Mouse (Mus musculus) stomach, embryonic 15.5 days (tissue): ENCODE data around the gene Cacna1i. TPM values are rescaled to one million over a fixed set of nuclear protein-coding genes. Genes with fewer than 3 reads are reported as not detected.

Source experiments
- ATAC-seq: fragments of 200-750 bp; cut with Nextera tagmentation; 2 replicates; pipeline ENCODE4 v1.8.0; 2017; ENCODE audit warnings: low read depth, moderate number of reproducible peaks, moderate TSS enrichment; ENCODE audit not compliant: insufficient read depth, low FRiP score
- H3K27ac ChIP-seq: fragments of 300-500 bp; sonication (generic); 2 replicates; pipeline ENCODE4 v1.5.1; 2015; ENCODE audit warnings: mild to moderate bottlenecking, inconsistent platforms
- H3K27me3 ChIP-seq: fragments of 300-500 bp; sonication (generic); replicated peaks from 2 replicates; pipeline ENCODE4 v1.6.1; 2015; ENCODE audit warnings: inconsistent platforms
- H3K36me3 ChIP-seq: fragments of 300-500 bp; sonication (generic); 2 replicates; pipeline ENCODE4 v1.6.1; 2015; ENCODE audit warnings: inconsistent platforms
- H3K4me1 ChIP-seq: fragments of 300-500 bp; sonication (generic); 2 replicates; pipeline ENCODE4 v1.6.1; 2015; ENCODE audit warnings: inconsistent platforms
- H3K4me2 ChIP-seq: fragments of 300-500 bp; sonication (generic); 2 replicates; pipeline ENCODE4 v1.6.1; 2015; ENCODE audit warnings: mild to moderate bottlenecking, inconsistent platforms
- H3K4me3 ChIP-seq: fragments of 300-500 bp; sonication (generic); replicated peaks from 2 replicates; pipeline ENCODE4 v1.5.1; 2015; ENCODE audit warnings: inconsistent platforms
- H3K9ac ChIP-seq: fragments of 300-500 bp; sonication (generic); 2 replicates; pipeline ENCODE4 v1.6.1; 2015; ENCODE audit warnings: inconsistent platforms
- H3K9me3 ChIP-seq: fragments of 300-500 bp; sonication (generic); 2 replicates; pipeline ENCODE4 v1.6.1; 2016; ENCODE audit warnings: inconsistent platforms
- WGBS: fragments of 180-500 bp; shearing (Covaris S2); methylation state at CpG from one replicate; pipeline ENCODE4 v1.1.7; 2015; 5-methylcytosine and 5-hydroxymethylcytosine counted together
- polyA plus RNA-seq: library from polyadenylated mRNA; unstranded; fragments of >200 nt; fragmentation: Nextera tagmentation; extraction: Ambion mirVana; gene quantifications from 2 replicates; pipeline ENCODE4 v1.2.1, GENCODE M21; 2015

Gene Cacna1i
- polyA plus RNA-seq, 1 experiment from 2014 or later: 0.03 TPM

GRCm38 (mm10) chr15:80278121-80278759 lies 8.8 kb upstream of the Cacna1i start:
- Histone ChIP-seq H3K4me3 (no peak overlapping the region), H3K4me2 (no peak overlapping the region), H3K36me3 (no peaks in the 10 kb centered on the region), H3K4me1 (no peaks in the 10 kb centered on the region), H3K9me3 (no peaks in the 10 kb centered on the region), H3K27me3 (no peaks in the 10 kb centered on the region; the same call in 1 of the 2 replicates), H3K9ac (no peak overlapping the region), H3K27ac (no peak overlapping the region)
- ATAC-seq: no peak
- WGBS: 69% methylated on average over 5 of the region's 5 CpGs

- H3K9ac ChIP-seq: no peak overlapping the region
- H3K27me3 ChIP-seq: peaks cover 3% of the 10 kb centered on the region; the same call in 1 of the 2 replicates
- no peak overlapping the region for H3K4me2 ChIP-seq
- H3K4me1 ChIP-seq: no peaks in the 10 kb centered on the region
- no peak overlapping the region for H3K4me3 ChIP-seq
- no peak for ATAC-seq
- H3K36me3 ChIP-seq: no peaks in the 10 kb centered on the region
- WGBS: 75% methylated on average over 2 of the region's 2 CpGs
- H3K27ac ChIP-seq: no peak overlapping the region
- H3K9me3 ChIP-seq: no peaks in the 10 kb centered on the region
Observed at GRCm38 (mm10) chr15:80279053-80279452, 8.0 kb upstream of the Cacna1i start.

GRCm38 (mm10) chr15:80280646-80281045 lies 6.4 kb upstream of the Cacna1i start:
- no peak for ATAC-seq
- H3K9me3 ChIP-seq: no peaks in the 10 kb centered on the region
- H3K9ac ChIP-seq: no peak overlapping the region
- H3K4me1 ChIP-seq: no peaks in the 10 kb centered on the region
- H3K4me2 ChIP-seq: no peak overlapping the region
- no peak overlapping the region for H3K4me3 ChIP-seq
- 21% methylated on average over 6 of the region's 6 CpGs for WGBS
- no peak overlapping the region for H3K27ac ChIP-seq
- H3K27me3 ChIP-seq: peaks cover 19% of the 10 kb centered on the region
- no peaks in the 10 kb centered on the region for H3K36me3 ChIP-seq

GRCm38 (mm10) chr15:80288036-80288435 lies 998 bp downstream of the Cacna1i start:
- WGBS: 6% methylated on average over 23 of the region's 23 CpGs
- Histone ChIP-seq H3K4me1 (peaks cover 12% of the 10 kb centered on the region; the same call in 1 of the 2 replicates), H3K27me3 (peaks cover 65% of the 10 kb centered on the region), H3K9ac (no peak overlapping the region), H3K4me2 (peak overlapping the region; percentile 92), H3K4me3 (peak overlapping the region; percentile 42), H3K36me3 (no peaks in the 10 kb centered on the region), H3K27ac (no peak overlapping the region), H3K9me3 (no peaks in the 10 kb centered on the region)
- ATAC-seq: no peak

DNA sequence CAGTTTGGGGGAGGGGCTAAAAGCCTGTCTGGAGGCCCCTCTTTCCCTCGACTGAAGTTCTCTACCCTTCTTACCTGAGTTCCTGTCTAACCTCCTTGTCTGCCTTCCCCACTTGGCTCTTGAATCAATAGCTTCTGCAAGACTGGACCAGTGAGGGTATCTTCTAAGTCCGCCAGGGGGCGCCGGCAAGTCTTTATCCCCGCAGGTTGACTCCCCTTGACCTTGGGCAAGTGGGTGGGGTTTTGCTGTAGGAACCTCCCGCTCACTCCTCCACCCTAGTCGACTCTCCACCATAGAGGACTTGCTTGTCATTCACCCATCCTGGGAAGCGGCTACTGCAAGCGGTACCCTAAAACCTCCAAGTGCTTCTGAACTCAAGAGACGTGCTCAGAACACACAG lies 2.4 kb downstream of the Cacna1i start:
- H3K4me3 ChIP-seq: no peak overlapping the region
- peaks cover 12% of the 10 kb centered on the region; the same call in 1 of the 2 replicates for H3K4me1 ChIP-seq
- no peak; the same call in 1 of the 2 replicates for ATAC-seq
- no peak overlapping the region for H3K27ac ChIP-seq
- no peaks in the 10 kb centered on the region for H3K36me3 ChIP-seq
- no peak overlapping the region for H3K4me2 ChIP-seq
- no peak overlapping the region for H3K9ac ChIP-seq
- H3K27me3 ChIP-seq: peaks cover 58% of the 10 kb centered on the region
- WGBS: 9% methylated on average over 10 of the region's 10 CpGs
- H3K9me3 ChIP-seq: no peaks in the 10 kb centered on the region

DNA sequence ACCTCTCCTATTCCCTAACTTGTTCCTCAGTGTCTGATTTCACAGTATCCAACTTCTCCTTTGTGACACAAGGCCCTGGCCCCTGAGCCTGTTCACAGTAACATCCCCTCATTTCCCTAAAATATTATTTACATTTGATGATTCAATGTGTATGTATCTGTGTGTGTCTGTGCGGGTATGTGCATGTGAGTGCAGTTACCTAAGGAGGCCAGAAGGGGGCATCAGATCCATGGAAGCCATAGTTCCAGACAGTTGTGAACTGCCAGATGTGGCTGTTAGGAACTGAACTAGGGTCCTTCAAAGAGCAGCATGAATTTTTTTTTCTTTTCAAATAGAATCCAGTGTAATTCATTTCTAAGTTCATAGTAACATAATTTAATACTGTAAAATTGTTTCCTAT lies 10.1 kb downstream of the Cacna1i start:
- ATAC-seq: no peak
- no peak overlapping the region for H3K9ac ChIP-seq
- H3K4me1 ChIP-seq: no peaks in the 10 kb centered on the region
- H3K4me3 ChIP-seq: no peak overlapping the region
- no peaks in the 10 kb centered on the region for H3K36me3 ChIP-seq
- H3K9me3 ChIP-seq: no peaks in the 10 kb centered on the region
- H3K4me2 ChIP-seq: no peak overlapping the region
- no peak overlapping the region for H3K27ac ChIP-seq
- WGBS: 92% methylated on average over 1 of the region's 1 CpGs
- no peaks in the 10 kb centered on the region for H3K27me3 ChIP-seq

GRCm38 (mm10) chr15:80303779-80304178 lies 16.7 kb downstream of the Cacna1i start:
- no peak for ATAC-seq
- H3K27ac ChIP-seq: no peak overlapping the region
- H3K4me3 ChIP-seq: no peak overlapping the region

DNA sequence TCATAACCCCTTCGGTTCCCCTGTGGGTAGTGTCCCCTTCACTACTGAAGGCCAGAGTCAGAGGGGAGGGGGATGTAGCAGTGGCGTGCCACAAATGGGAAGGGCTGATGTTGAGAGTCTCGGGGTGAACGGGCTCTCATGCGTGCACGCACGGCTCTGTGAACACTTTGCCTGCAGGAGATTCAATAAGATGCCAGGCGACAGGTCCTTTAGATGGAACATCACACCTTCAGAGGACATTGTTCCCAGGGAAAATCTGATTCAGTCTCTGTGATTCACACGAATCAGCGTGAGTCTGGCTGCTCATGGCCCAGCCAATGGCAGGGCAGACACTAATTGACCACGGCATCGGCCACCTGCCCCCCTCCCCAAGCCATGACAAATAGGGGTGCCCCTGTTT lies 17.1 kb downstream of the Cacna1i start:
- Histone ChIP-seq H3K27ac (no peak overlapping the region), H3K4me2 (no peak overlapping the region)

More at GRCm38 (mm10) chr15:80303779-80304178, 16.7 kb downstream of the Cacna1i start:
- no peaks in the 10 kb centered on the region for H3K9me3 ChIP-seq
- H3K27me3 ChIP-seq: no peaks in the 10 kb centered on the region
- H3K4me1 ChIP-seq: no peaks in the 10 kb centered on the region
- WGBS: 70% methylated on average over 14 of the region's 14 CpGs
- H3K36me3 ChIP-seq: no peaks in the 10 kb centered on the region
- no peak overlapping the region for H3K4me2 ChIP-seq
- no peak overlapping the region for H3K9ac ChIP-seq

GRCm38 (mm10) chr15:80306146-80306545 lies 19.1 kb downstream of the Cacna1i start:
- H3K36me3 ChIP-seq: no peaks in the 10 kb centered on the region
- no peak overlapping the region for H3K9ac ChIP-seq
- no peaks in the 10 kb centered on the region for H3K4me1 ChIP-seq
- no peaks in the 10 kb centered on the region for H3K27me3 ChIP-seq
- no peak overlapping the region for H3K4me3 ChIP-seq
- no peak overlapping the region for H3K4me2 ChIP-seq
- H3K27ac ChIP-seq: no peak overlapping the region
- ATAC-seq: peak; percentile 47; the same call in 1 of the 2 replicates
- 47% methylated on average over 8 of the region's 8 CpGs for WGBS
- H3K9me3 ChIP-seq: no peaks in the 10 kb centered on the region

More for the DNA sequence above, 17.1 kb downstream of the Cacna1i start:
- Histone ChIP-seq H3K27me3 (no peaks in the 10 kb centered on the region), H3K4me1 (no peaks in the 10 kb centered on the region), H3K9me3 (no peaks in the 10 kb centered on the region), H3K4me3 (no peak overlapping the region), H3K9ac (no peak overlapping the region), H3K36me3 (no peaks in the 10 kb centered on the region)
- WGBS: 85% methylated on average over 12 of the region's 12 CpGs
- no peak for ATAC-seq

GRCm38 (mm10) chr15:80314731-80315130 lies 27.7 kb downstream of the Cacna1i start:
- WGBS: 29% methylated on average over 7 of the region's 7 CpGs
- Histone ChIP-seq H3K9ac (no peak overlapping the region), H3K36me3 (no peaks in the 10 kb centered on the region), H3K27me3 (no peaks in the 10 kb centered on the region), H3K9me3 (no peaks in the 10 kb centered on the region), H3K4me3 (no peak overlapping the region), H3K27ac (no peak overlapping the region), H3K4me2 (no peak overlapping the region), H3K4me1 (no peaks in the 10 kb centered on the region)
- no peak for ATAC-seq

- ATAC-seq: no peak
- H3K27me3 ChIP-seq: no peaks in the 10 kb centered on the region
- no peak overlapping the region for H3K4me2 ChIP-seq
- no peak overlapping the region for H3K9ac ChIP-seq
- H3K36me3 ChIP-seq: no peaks in the 10 kb centered on the region
- WGBS: 73% methylated on average over 6 of the region's 6 CpGs
- H3K4me1 ChIP-seq: no peaks in the 10 kb centered on the region
- H3K4me3 ChIP-seq: no peak overlapping the region
- H3K27ac ChIP-seq: no peak overlapping the region
- H3K9me3 ChIP-seq: no peaks in the 10 kb centered on the region
Observed at GRCm38 (mm10) chr15:80316966-80317634, 30.1 kb downstream of the Cacna1i start.

DNA sequence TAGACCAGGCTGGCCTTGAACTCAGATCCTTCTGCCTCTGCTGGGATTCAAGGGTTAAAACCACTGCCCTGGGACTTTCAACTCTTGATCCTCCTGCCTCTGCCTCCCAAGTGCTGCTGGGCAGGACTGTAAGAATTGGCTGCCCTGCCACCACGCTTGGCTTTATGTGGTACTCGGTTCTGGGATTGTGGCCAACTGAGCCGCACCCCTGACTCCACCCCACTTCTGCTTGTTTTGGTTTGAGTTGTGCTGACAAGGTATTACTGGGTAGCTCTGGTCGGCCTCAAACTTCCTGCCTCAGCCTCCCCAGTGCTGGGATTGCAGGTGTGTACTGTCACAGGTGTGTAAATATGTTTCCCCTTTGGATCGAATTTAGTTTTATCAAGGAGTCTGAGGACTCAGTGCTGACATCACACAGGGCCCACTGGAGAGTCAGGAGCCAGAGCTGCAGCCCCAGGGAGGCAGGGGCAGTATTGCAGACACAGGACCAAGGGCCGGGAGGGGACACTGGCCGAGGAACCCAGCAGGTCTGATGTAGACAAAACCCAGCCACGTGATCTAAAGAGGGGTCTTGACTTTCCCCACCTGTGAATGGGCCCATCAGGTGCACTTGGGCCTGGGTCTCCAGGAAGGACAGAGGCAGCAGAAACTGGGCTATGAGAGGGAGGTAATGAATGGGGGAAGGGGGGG lies 30.9 kb downstream of the Cacna1i start:
- Histone ChIP-seq H3K36me3 (no peaks in the 10 kb centered on the region), H3K4me2 (no peak overlapping the region), H3K27me3 (no peaks in the 10 kb centered on the region), H3K4me1 (no peaks in the 10 kb centered on the region), H3K27ac (no peak overlapping the region), H3K9me3 (no peaks in the 10 kb centered on the region), H3K9ac (no peak overlapping the region), H3K4me3 (no peak overlapping the region)
- ATAC-seq: no peak
- 53% methylated on average over 8 of the region's 8 CpGs for WGBS
